Mouse (Mus musculus): ENCODE measurements around the gene Adamts15.

Gene Adamts15

GRCm38 (mm10) chr9:30921261-30922103 lies 770 bp downstream of the Adamts15 start:
- DNase-seq (ENCODE audit: low spot score): no peak

- DNase-seq (ENCODE audit: low spot score): peak; percentile 64
These were observed 1.5 kb downstream of the Adamts15 start for GRCm38 (mm10) chr9:30920736-30921135.

- DNase-seq (ENCODE audit: low spot score): no peak
These were observed 2.6 kb downstream of the Adamts15 start for GRCm38 (mm10) chr9:30919686-30920085.

- DNase-seq (ENCODE audit: low spot score): no peak
These were observed 3.5 kb downstream of the Adamts15 start for GRCm38 (mm10) chr9:30918466-30919356.

GRCm38 (mm10) chr9:30916266-30916968 lies 5.8 kb downstream of the Adamts15 start:
- no peak for DNase-seq (ENCODE audit: low spot score)

- no peak for DNase-seq (ENCODE audit: low spot score)
These were observed 8.0 kb downstream of the Adamts15 start for GRCm38 (mm10) chr9:30914241-30914640.

GRCm38 (mm10) chr9:30913429-30913828 lies 8.8 kb downstream of the Adamts15 start:
- peak; percentile 68 for DNase-seq (ENCODE audit: low spot score)

- peak; percentile 62 for DNase-seq (ENCODE audit: low spot score)
These were observed 10.1 kb downstream of the Adamts15 start for GRCm38 (mm10) chr9:30912161-30912560.

- no peak for DNase-seq (ENCODE audit: low spot score)
These were observed 11.8 kb downstream of the Adamts15 start for GRCm38 (mm10) chr9:30910491-30910890.

GRCm38 (mm10) chr9:30908973-30909372 lies 13.3 kb downstream of the Adamts15 start:
- no peak for DNase-seq (ENCODE audit: low spot score)

GRCm38 (mm10) chr9:30908296-30908690 lies 14.0 kb downstream of the Adamts15 start:
- DNase-seq (ENCODE audit: low spot score): peak; percentile 73

GRCm38 (mm10) chr9:30907677-30908295 lies 14.5 kb downstream of the Adamts15 start:
- DNase-seq (ENCODE audit: low spot score): peak; percentile 56

GRCm38 (mm10) chr9:30906426-30906825 lies 15.8 kb downstream of the Adamts15 start:
- DNase-seq (ENCODE audit: low spot score): no peak

- DNase-seq (ENCODE audit: low spot score): no peak
These were observed 16.4 kb downstream of the Adamts15 start for GRCm38 (mm10) chr9:30905861-30906260.

- DNase-seq (ENCODE audit: low spot score): no peak
These were observed 19.0 kb downstream of the Adamts15 start for GRCm38 (mm10) chr9:30903266-30903665.

- DNase-seq (ENCODE audit: low spot score): no peak
These were observed 19.6 kb downstream of the Adamts15 start for GRCm38 (mm10) chr9:30902641-30903040.

- no peak for DNase-seq (ENCODE audit: low spot score)
These were observed 20.1 kb downstream of the Adamts15 start for GRCm38 (mm10) chr9:30902152-30902551.

GRCm38 (mm10) chr9:30897169-30897568 lies 25.1 kb downstream of the Adamts15 start:
- no peak for DNase-seq (ENCODE audit: low spot score)

- DNase-seq (ENCODE audit: low spot score): no peak
These were observed 25.5 kb downstream of the Adamts15 start for GRCm38 (mm10) chr9:30896752-30897151.

- DNase-seq (ENCODE audit: low spot score): no peak
These were observed 26.6 kb downstream of the Adamts15 start for GRCm38 (mm10) chr9:30895618-30896017.

- DNase-seq (ENCODE audit: low spot score): peak; percentile 45
These were observed 36.0 kb downstream of the Adamts15 start for GRCm38 (mm10) chr9:30886276-30886675.

- peak; percentile 70 for DNase-seq (ENCODE audit: low spot score)
These were observed 41.7 kb downstream of the Adamts15 start for GRCm38 (mm10) chr9:30880553-30880952.
